Mouse (Mus musculus) stomach, embryonic 14.5 days (tissue): Measurements from ENCODE around the gene Smg1. TPM values are rescaled to one million over a fixed set of nuclear protein-coding genes. Genes with fewer than 3 reads are reported as not detected.

Source experiments
- ATAC-seq: fragments of 200-750 bp; cut with Nextera tagmentation; 2 replicates; pipeline ENCODE4 v1.8.0; 2017; ENCODE audit warnings: low read depth, moderate TSS enrichment; ENCODE audit not compliant: insufficient number of reproducible peaks, insufficient read depth, low FRiP score
- H3K27ac ChIP-seq: fragments of 300-500 bp; sonication (generic); 2 replicates; pipeline ENCODE4 v1.5.1; 2014; ENCODE audit warnings: mild to moderate bottlenecking, low read length, moderate library complexity, mixed read lengths
- H3K27me3 ChIP-seq: fragments of 300-500 bp; sonication (generic); 2 replicates; pipeline ENCODE4 v1.6.1; 2014; ENCODE audit warnings: low read length, control low read depth, mixed read lengths; ENCODE audit not compliant: control insufficient read depth, insufficient read depth
- H3K36me3 ChIP-seq: fragments of 300-500 bp; sonication (generic); 2 replicates; pipeline ENCODE4 v1.6.1; 2014; ENCODE audit warnings: mild to moderate bottlenecking, control low read depth, low read length, moderate library complexity, mixed read lengths; ENCODE audit not compliant: control insufficient read depth, insufficient read depth
- H3K4me1 ChIP-seq: fragments of 300-500 bp; sonication (generic); 2 replicates; pipeline ENCODE4 v1.6.1; 2014; ENCODE audit warnings: low read length, control low read depth, mixed read lengths; ENCODE audit not compliant: control insufficient read depth, insufficient read depth
- H3K4me2 ChIP-seq: fragments of 300-500 bp; sonication (generic); replicated peaks from 2 replicates; pipeline ENCODE4 v1.6.1; 2014; ENCODE audit warnings: low read depth, low read length, control low read depth
- H3K4me3 ChIP-seq: fragments of 300-500 bp; sonication (generic); 2 replicates; pipeline ENCODE4 v1.5.1; 2014; ENCODE audit warnings: low read depth, low read length, control low read depth
- H3K9ac ChIP-seq: fragments of 300-500 bp; sonication (generic); replicated peaks from 2 replicates; pipeline ENCODE4 v1.6.1; 2014; ENCODE audit warnings: low read depth, mild to moderate bottlenecking, control low read depth, low read length, moderate library complexity, mixed read lengths
- H3K9me3 ChIP-seq: fragments of 300-500 bp; sonication (generic); 2 replicates; pipeline ENCODE4 v1.6.1; 2016; ENCODE audit warnings: low read depth, low read length, control low read depth; ENCODE audit not compliant: control insufficient read depth
- WGBS: fragments of 180-500 bp; shearing (Covaris S2); extraction: QIAGEN DNeasy Blood & Tissue Kit; methylation state at CpG from one replicate; pipeline ENCODE4 v1.1.7; 2014; 5-methylcytosine and 5-hydroxymethylcytosine counted together
- polyA plus RNA-seq: library from polyadenylated mRNA; unstranded; fragments of >200 nt; fragmentation: Nextera tagmentation; extraction: Ambion mirVana; gene quantifications from 2 replicates; pipeline ENCODE4 v1.2.1, GENCODE M21; 2014

Smg1 gene
- polyA plus RNA-seq = 36.5 and 41.6 TPM in 2 replicates

- Histone ChIP-seq H3K27me3 (no peaks in the 10 kb centered on the region), H3K9me3 (no peaks in the 10 kb centered on the region), H3K4me1 (no peaks in the 10 kb centered on the region), H3K27ac (peak within 1 kb of the TSS; percentile 96), H3K36me3 (no peaks in the 10 kb centered on the region), H3K4me3 (peak within 1 kb of the TSS; percentile 91), H3K4me2 (peak within 1 kb of the TSS; percentile 61), H3K9ac (peak within 1 kb of the TSS; percentile 95)
- peak; percentile 95 for ATAC-seq
- WGBS = 3% methylated on average over 59 of the region's 79 CpGs
These were observed at the start of gene Smg1 for GRCm38 (mm10) chr7:118243453-118244385. Smg1 (minus strand) TSS chr7:118243670.

GRCm38 (mm10) chr7:118283186-118283585 is 39.7 kb upstream of the Smg1 start:
- 63% methylated on average over 2 of the region's 2 CpGs for WGBS

GRCm38 (mm10) chr7:118282543-118282942 is 39.1 kb upstream of the Smg1 start:
- H3K9ac ChIP-seq = no peak overlapping the region
- no peaks in the 10 kb centered on the region for H3K9me3 ChIP-seq
- no peak overlapping the region for H3K27ac ChIP-seq
- 56% methylated on average over 9 of the region's 9 CpGs for WGBS
- H3K4me1 ChIP-seq = no peaks in the 10 kb centered on the region
- H3K27me3 ChIP-seq = no peaks in the 10 kb centered on the region
- H3K36me3 ChIP-seq = no peaks in the 10 kb centered on the region
- H3K4me3 ChIP-seq = no peak overlapping the region
- no peak for ATAC-seq
- no peak overlapping the region for H3K4me2 ChIP-seq

More at GRCm38 (mm10) chr7:118283186-118283585, 39.7 kb upstream of the Smg1 start:
- H3K27me3 ChIP-seq = no peaks in the 10 kb centered on the region
- no peak overlapping the region for H3K9ac ChIP-seq
- no peak overlapping the region for H3K27ac ChIP-seq
- no peaks in the 10 kb centered on the region for H3K4me1 ChIP-seq
- H3K9me3 ChIP-seq = no peaks in the 10 kb centered on the region
- no peak overlapping the region for H3K4me2 ChIP-seq
- no peaks in the 10 kb centered on the region for H3K36me3 ChIP-seq
- H3K4me3 ChIP-seq = no peak overlapping the region
- ATAC-seq = no peak

DNA sequence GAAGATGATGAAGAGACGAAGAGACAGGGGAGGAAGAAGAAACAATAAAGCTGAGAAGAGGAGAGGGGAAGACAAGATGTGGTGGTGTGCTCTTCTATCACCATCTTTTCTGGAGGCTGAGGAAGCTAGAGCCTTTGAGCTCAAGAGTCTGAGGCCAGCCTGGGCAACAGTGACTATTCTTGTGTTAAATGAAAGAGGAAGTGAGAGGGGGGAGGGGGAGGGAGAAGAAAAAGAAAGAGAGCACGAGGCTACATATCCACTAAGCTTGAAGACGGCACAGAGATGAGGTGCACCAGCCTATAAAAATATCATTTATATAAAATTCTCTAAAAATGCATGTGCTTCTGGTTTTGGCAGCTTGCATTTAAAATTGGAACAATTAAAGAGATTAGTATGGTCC is 36.1 kb upstream of the Smg1 start:
- H3K4me2 ChIP-seq = no peak overlapping the region
- H3K4me3 ChIP-seq = no peak overlapping the region
- H3K9me3 ChIP-seq = no peaks in the 10 kb centered on the region
- no peaks in the 10 kb centered on the region for H3K27me3 ChIP-seq
- WGBS = 60% methylated on average over 3 of the region's 3 CpGs
- no peak overlapping the region for H3K27ac ChIP-seq
- H3K36me3 ChIP-seq = no peaks in the 10 kb centered on the region
- ATAC-seq = no peak
- H3K4me1 ChIP-seq = no peaks in the 10 kb centered on the region
- no peak overlapping the region for H3K9ac ChIP-seq

DNA sequence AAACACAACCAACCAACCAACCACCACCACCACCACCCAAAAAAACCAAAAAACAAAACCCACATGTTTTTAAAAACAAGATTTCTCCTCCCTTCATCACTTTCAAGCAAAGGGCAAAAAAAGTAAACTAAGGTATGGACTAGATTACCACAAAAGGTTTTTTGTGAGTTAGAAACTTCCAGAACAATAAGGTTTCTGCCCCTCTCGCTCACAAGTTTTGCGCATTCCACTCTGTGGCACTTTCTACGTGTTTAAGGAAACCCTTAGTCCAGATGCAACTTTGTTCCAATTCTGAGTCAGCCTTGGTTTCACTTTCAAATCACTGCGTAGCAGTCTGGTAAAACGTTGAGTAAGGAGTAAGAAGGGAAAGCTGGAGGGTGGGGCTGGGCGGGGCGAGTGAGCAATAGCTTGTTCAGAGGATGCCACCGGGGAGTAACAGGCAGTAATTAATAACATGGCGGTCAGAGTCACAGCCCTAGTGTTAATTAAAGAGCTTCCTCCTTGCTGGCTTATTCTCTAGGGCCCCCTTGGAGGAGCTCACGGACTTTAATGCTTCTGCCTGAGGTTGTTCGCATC is 34.0 kb upstream of the Smg1 start:
- Histone ChIP-seq H3K27me3 (no peaks in the 10 kb centered on the region), H3K36me3 (no peaks in the 10 kb centered on the region), H3K9ac (no peak overlapping the region), H3K9me3 (no peaks in the 10 kb centered on the region), H3K4me2 (no peak overlapping the region), H3K4me1 (no peaks in the 10 kb centered on the region), H3K4me3 (no peak overlapping the region), H3K27ac (no peak overlapping the region)
- 0 out of 2 replicates have a peak, but pooled peaks have one; percentile 53 for ATAC-seq
- WGBS = 65% methylated on average over 11 of the region's 11 CpGs

DNA sequence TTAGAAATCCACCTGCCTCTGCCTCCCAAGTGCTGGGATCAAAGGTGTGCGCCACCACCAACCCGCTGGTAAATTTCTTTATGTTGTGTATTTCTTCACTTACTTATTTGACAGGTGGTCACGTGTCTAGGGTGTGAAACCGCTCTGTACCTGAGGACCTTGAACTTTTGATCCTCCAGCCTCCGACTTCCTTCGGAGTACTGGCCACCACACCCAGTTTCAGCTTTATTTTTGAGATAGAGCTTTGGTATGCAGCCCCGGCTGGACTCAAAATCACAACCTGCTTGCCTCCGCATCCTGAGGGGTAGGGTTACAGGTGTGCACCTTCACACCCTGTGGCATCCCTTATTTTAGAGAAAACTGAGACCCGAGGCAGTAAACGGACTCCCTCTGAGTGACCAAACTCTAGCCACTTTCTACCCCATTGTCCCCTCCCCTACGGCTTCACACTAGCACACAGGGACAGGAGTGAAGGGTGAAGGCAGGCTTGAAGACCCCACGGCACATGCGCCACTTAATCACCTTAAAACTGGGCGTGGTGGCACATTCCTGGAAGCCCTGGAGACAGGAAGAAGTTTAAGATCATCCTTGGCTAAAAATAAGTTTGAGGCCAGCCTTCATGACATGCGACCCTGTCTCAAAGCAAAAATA is 33.3 kb upstream of the Smg1 start:
- Histone ChIP-seq H3K36me3 (no peaks in the 10 kb centered on the region), H3K27ac (no peak overlapping the region), H3K4me1 (no peaks in the 10 kb centered on the region), H3K9me3 (no peaks in the 10 kb centered on the region), H3K27me3 (no peaks in the 10 kb centered on the region), H3K9ac (no peak overlapping the region), H3K4me2 (no peak overlapping the region), H3K4me3 (no peak overlapping the region)
- no peak for ATAC-seq
- 74% methylated on average over 15 of the region's 15 CpGs for WGBS

- no peak for ATAC-seq
- Histone ChIP-seq H3K27ac (no peak overlapping the region), H3K27me3 (no peaks in the 10 kb centered on the region)
These were observed 31.8 kb upstream of the Smg1 start for GRCm38 (mm10) chr7:118275265-118275664.

GRCm38 (mm10) chr7:118274851-118275250 is 31.4 kb upstream of the Smg1 start:
- ATAC-seq = no peak
- WGBS = 86% methylated on average over 5 of the region's 5 CpGs
- no peak overlapping the region for H3K4me3 ChIP-seq
- no peaks in the 10 kb centered on the region for H3K36me3 ChIP-seq
- H3K27ac ChIP-seq = no peak overlapping the region
- H3K4me1 ChIP-seq = no peaks in the 10 kb centered on the region
- no peaks in the 10 kb centered on the region for H3K9me3 ChIP-seq
- H3K4me2 ChIP-seq = no peak overlapping the region
- H3K27me3 ChIP-seq = no peaks in the 10 kb centered on the region
- no peak overlapping the region for H3K9ac ChIP-seq

More at GRCm38 (mm10) chr7:118275265-118275664, 31.8 kb upstream of the Smg1 start:
- 85% methylated on average over 6 of the region's 6 CpGs for WGBS
- no peak overlapping the region for H3K9ac ChIP-seq
- no peaks in the 10 kb centered on the region for H3K36me3 ChIP-seq
- no peak overlapping the region for H3K4me3 ChIP-seq
- no peak overlapping the region for H3K4me2 ChIP-seq
- H3K4me1 ChIP-seq = no peaks in the 10 kb centered on the region
- H3K9me3 ChIP-seq = no peaks in the 10 kb centered on the region
